Mouse (Mus musculus): ENCODE measurements around the gene Aldoc.

Gene Aldoc

GRCm38 (mm10) chr11:78332676-78333075 lies 9.9 kb downstream of the Aldoc start:
- no peak for DNase-seq (ENCODE audit: low spot score)

- no peak for DNase-seq (ENCODE audit: low spot score)
Measured at GRCm38 (mm10) chr11:78333992-78334391, 11.2 kb downstream of the Aldoc start.

GRCm38 (mm10) chr11:78337040-78337439 lies 14.3 kb downstream of the Aldoc start:
- no peak for DNase-seq (ENCODE audit: low spot score)

GRCm38 (mm10) chr11:78341702-78342101 lies 18.9 kb downstream of the Aldoc start:
- DNase-seq (ENCODE audit: low spot score): no peak

- peak; percentile 54 for DNase-seq (ENCODE audit: low spot score)
Measured at GRCm38 (mm10) chr11:78343381-78344327, 20.9 kb downstream of the Aldoc start, which contains the start of gene Unc119. Gene Unc119, plus strand, starts transcription at chr11:78343482.

- no peak for DNase-seq (ENCODE audit: low spot score)
Measured at GRCm38 (mm10) chr11:78344328-78344889, 21.6 kb downstream of the Aldoc start.

GRCm38 (mm10) chr11:78344890-78345715 lies 22.3 kb downstream of the Aldoc start:
- no peak for DNase-seq (ENCODE audit: low spot score)

GRCm38 (mm10) chr11:78345801-78346200 lies 23.0 kb downstream of the Aldoc start:
- DNase-seq (ENCODE audit: low spot score): no peak

- no peak for DNase-seq (ENCODE audit: low spot score)
Measured at GRCm38 (mm10) chr11:78346326-78347069, 23.7 kb downstream of the Aldoc start.

GRCm38 (mm10) chr11:78347070-78347754 lies 24.4 kb downstream of the Aldoc start:
- DNase-seq (ENCODE audit: low spot score): peak; percentile 51

GRCm38 (mm10) chr11:78347908-78348307 lies 25.1 kb downstream of the Aldoc start:
- DNase-seq (ENCODE audit: low spot score): no peak

GRCm38 (mm10) chr11:78348474-78348873 lies 25.7 kb downstream of the Aldoc start:
- DNase-seq (ENCODE audit: low spot score): no peak

GRCm38 (mm10) chr11:78349441-78350358 lies 26.9 kb downstream of the Aldoc start:
- no peak for DNase-seq (ENCODE audit: low spot score)

- no peak for DNase-seq (ENCODE audit: low spot score)
Measured at GRCm38 (mm10) chr11:78353081-78353480, 30.3 kb downstream of the Aldoc start.

- DNase-seq (ENCODE audit: low spot score): no peak
Measured at GRCm38 (mm10) chr11:78354905-78355304, 32.1 kb downstream of the Aldoc start.

GRCm38 (mm10) chr11:78355471-78356238 lies 32.9 kb downstream of the Aldoc start:
- DNase-seq (ENCODE audit: low spot score): no peak

GRCm38 (mm10) chr11:78358330-78359007 lies 35.7 kb downstream of the Aldoc start:
- DNase-seq (ENCODE audit: low spot score): no peak

- no peak for DNase-seq (ENCODE audit: low spot score)
Measured at GRCm38 (mm10) chr11:78360125-78360788, 37.5 kb downstream of the Aldoc start.
